Mouse (Mus musculus) midbrain, embryonic 10.5 days (tissue): ENCODE measurements around the gene Siglec1. TPM values are rescaled to one million over a fixed set of nuclear protein-coding genes. Genes with fewer than 3 reads are reported as not detected.

Source experiments
- DNase-seq: peaks from one replicate; pipeline ENCODE4 v3.0.0-alpha.2; 2017; ENCODE audit warnings: low spot score
- H3K27ac ChIP-seq: fragments of 300-500 bp; sonication (generic); replicated peaks from 2 replicates; pipeline ENCODE4 v1.5.1; 2016; ENCODE audit warnings: mild to moderate bottlenecking
- H3K27me3 ChIP-seq: fragments of 300-500 bp; sonication (generic); 2 replicates; pipeline ENCODE4 v1.6.1; 2016; ENCODE audit warnings: low read depth, mild to moderate bottlenecking; ENCODE audit not compliant: poor library complexity, severe bottlenecking
- H3K36me3 ChIP-seq: fragments of 300-500 bp; sonication (generic); 2 replicates; pipeline ENCODE4 v1.6.1; 2016; ENCODE audit warnings: mild to moderate bottlenecking, moderate library complexity
- H3K4me1 ChIP-seq: fragments of 300-500 bp; sonication (generic); 2 replicates; pipeline ENCODE4 v1.6.1; 2016
- H3K4me3 ChIP-seq: fragments of 300-500 bp; sonication (generic); 2 replicates; pipeline ENCODE4 v1.5.1; 2016; ENCODE audit warnings: mild to moderate bottlenecking, moderate library complexity
- H3K9me3 ChIP-seq: fragments of 300-500 bp; sonication (generic); replicated peaks from 2 replicates; pipeline ENCODE4 v1.6.1; 2016; ENCODE audit warnings: mild to moderate bottlenecking
- WGBS: fragments of 180-500 bp; shearing (Covaris S2); methylation state at CpG from one replicate; pipeline ENCODE4 v1.1.7; 2016; 5-methylcytosine and 5-hydroxymethylcytosine counted together
- polyA plus RNA-seq: library from polyadenylated mRNA; unstranded; fragments of >200 nt; fragmentation: Nextera tagmentation; extraction: Ambion mirVana; gene quantifications from 2 replicates; pipeline ENCODE4 v1.2.1, GENCODE M21; 2016

The Siglec1 gene
- polyA plus RNA-seq, 1 experiment from 2014 or later = 0.12 TPM

DNA sequence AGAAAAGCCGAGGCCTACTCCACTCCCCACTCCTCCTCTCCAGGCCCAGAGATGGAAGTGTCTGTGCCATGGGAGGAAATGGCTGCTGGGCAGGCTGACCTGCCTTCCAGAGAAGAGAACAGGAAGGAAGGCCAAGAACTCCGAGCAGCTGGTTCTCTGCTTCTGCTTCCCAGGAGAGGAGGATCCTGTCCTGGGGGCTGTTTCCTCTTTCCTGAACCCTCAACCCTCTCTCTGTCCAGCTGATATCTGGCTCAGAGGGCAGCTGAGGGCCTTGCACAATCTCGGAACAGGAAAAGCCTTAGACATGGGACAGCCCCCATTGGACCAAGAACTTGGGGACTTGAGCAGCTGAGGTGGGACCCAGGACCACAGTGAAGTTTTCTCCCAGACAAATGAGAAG, 4.3 kb upstream of the Siglec1 start:
- 87% methylated on average over 3 of the region's 3 CpGs for WGBS
- DNase-seq = no peak
- H3K27me3 ChIP-seq = no peaks in the 10 kb centered on the region
- no peak overlapping the region for H3K27ac ChIP-seq
- H3K4me3 ChIP-seq = no peak overlapping the region
- H3K9me3 ChIP-seq = no peaks in the 10 kb centered on the region
- peaks cover 2% of the 10 kb centered on the region for H3K4me1 ChIP-seq
- no peaks in the 10 kb centered on the region for H3K36me3 ChIP-seq

- Histone ChIP-seq H3K4me3 (no peak overlapping the region), H3K36me3 (no peaks in the 10 kb centered on the region), H3K4me1 (0 out of 2 replicates have a peak, but pooled peaks cover 4% of the 10 kb centered on the region), H3K27me3 (no peaks in the 10 kb centered on the region), H3K27ac (no peak overlapping the region), H3K9me3 (no peaks in the 10 kb centered on the region)
- 96% methylated on average over 1 of the region's 1 CpGs for WGBS
- no peak for DNase-seq
Observed at GRCm38 (mm10) chr2:131089634-131090033, 3.1 kb upstream of the Siglec1 start.

DNA sequence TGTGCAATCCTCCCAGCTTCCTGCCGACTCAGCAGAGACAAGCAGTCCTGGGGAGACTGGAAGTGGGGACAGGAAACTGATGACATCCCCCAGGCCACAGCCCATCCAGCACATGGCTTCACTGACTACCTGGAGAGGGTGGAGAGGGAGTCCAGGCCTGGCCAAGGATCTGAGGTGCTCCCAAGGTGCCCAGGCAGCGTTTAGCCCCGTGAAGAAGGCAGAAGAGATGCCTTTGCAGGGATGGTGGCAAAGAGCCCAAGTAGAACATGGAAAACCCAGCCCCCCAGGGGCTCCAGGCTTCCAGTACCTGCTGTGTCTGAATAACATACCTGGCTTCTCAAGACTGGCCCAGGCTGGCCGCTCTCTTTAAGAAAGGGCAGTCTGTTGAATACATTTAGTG, 2.0 kb upstream of the Siglec1 start:
- no peaks in the 10 kb centered on the region for H3K27me3 ChIP-seq
- no peaks in the 10 kb centered on the region for H3K9me3 ChIP-seq
- 0 out of 2 replicates have a peak, but pooled peaks cover 4% of the 10 kb centered on the region for H3K4me1 ChIP-seq
- H3K36me3 ChIP-seq = no peaks in the 10 kb centered on the region
- no peak for DNase-seq
- H3K27ac ChIP-seq = no peak overlapping the region
- H3K4me3 ChIP-seq = no peak overlapping the region
- 81% methylated on average over 4 of the region's 4 CpGs for whole genome bisulfite sequencing

GRCm38 (mm10) chr2:131084206-131084605, 2.4 kb downstream of the Siglec1 start:
- DNase-seq = no peak
- Histone ChIP-seq H3K4me3 (no peak overlapping the region), H3K9me3 (no peaks in the 10 kb centered on the region), H3K4me1 (0 out of 2 replicates have a peak, but pooled peaks cover 4% of the 10 kb centered on the region), H3K36me3 (no peaks in the 10 kb centered on the region), H3K27me3 (no peaks in the 10 kb centered on the region), H3K27ac (no peak overlapping the region)
- 87% methylated on average over 4 of the region's 4 CpGs for WGBS

DNA sequence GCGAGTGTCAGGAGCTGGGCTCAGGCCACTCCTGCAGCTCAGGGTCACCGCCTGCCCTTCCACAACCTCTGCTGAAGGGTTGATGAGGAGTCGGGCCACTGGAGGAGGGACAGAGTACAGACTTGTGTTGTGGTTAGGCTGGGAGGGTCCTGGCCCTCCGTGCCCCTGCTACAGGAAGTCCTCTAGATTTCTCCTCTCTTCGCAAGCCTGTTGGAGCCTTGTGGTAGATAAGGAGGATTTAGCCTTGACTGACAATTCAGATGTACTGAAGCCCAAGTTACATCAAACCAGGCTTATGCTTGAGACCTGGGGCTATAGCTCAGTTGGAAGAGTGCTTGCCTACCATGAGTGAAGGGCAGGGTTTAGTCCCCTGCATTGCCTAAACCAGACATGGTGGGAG, 6.1 kb downstream of the Siglec1 start:
- H3K4me3 ChIP-seq = no peak overlapping the region
- 0 out of 2 replicates have a peak, but pooled peaks cover 11% of the 10 kb centered on the region for H3K4me1 ChIP-seq
- H3K27ac ChIP-seq = no peak overlapping the region
- no peak for DNase-seq
- no peaks in the 10 kb centered on the region for H3K27me3 ChIP-seq
- no peaks in the 10 kb centered on the region for H3K9me3 ChIP-seq
- H3K36me3 ChIP-seq = no peaks in the 10 kb centered on the region
- 83% methylated on average over 5 of the region's 5 CpGs for WGBS

GRCm38 (mm10) chr2:131072536-131072935, 14.0 kb downstream of the Siglec1 start:
- no peaks in the 10 kb centered on the region for H3K36me3 ChIP-seq
- no peak overlapping the region for H3K4me3 ChIP-seq
- no peaks in the 10 kb centered on the region for H3K9me3 ChIP-seq
- no peaks in the 10 kb centered on the region for H3K27me3 ChIP-seq
- no peak for DNase-seq
- 88% methylated on average over 10 of the region's 10 CpGs for WGBS
- 0 out of 2 replicates have a peak, but pooled peaks cover 8% of the 10 kb centered on the region for H3K4me1 ChIP-seq
- no peak overlapping the region for H3K27ac ChIP-seq

- DNase-seq = no peak
- Histone ChIP-seq H3K4me1 (peaks cover 12% of the 10 kb centered on the region), H3K27ac (no peak overlapping the region), H3K36me3 (no peaks in the 10 kb centered on the region), H3K9me3 (no peaks in the 10 kb centered on the region), H3K4me3 (no peak overlapping the region), H3K27me3 (peaks cover 39% of the 10 kb centered on the region)
- 80% methylated on average over 6 of the region's 6 CpGs for WGBS
Observed at GRCm38 (mm10) chr2:131067481-131067880, 19.1 kb downstream of the Siglec1 start.

- Histone ChIP-seq H3K36me3 (no peaks in the 10 kb centered on the region), H3K27ac (no peak overlapping the region), H3K27me3 (peaks cover 51% of the 10 kb centered on the region), H3K9me3 (no peaks in the 10 kb centered on the region), H3K4me3 (no peak overlapping the region), H3K4me1 (peaks cover 12% of the 10 kb centered on the region)
- 80% methylated on average over 9 of the region's 9 CpGs for WGBS
- DNase-seq = no peak
Observed at GRCm38 (mm10) chr2:131066342-131066741, 20.2 kb downstream of the Siglec1 start.

- DNase-seq = no peak
- 0 out of 2 replicates have a peak within 1 kb of the TSS, but pooled peaks have one; percentile 23 for H3K27ac ChIP-seq
- H3K27me3 ChIP-seq = peaks cover 63% of the 10 kb centered on the region
- H3K4me3 ChIP-seq = peak within 1 kb of the TSS; percentile 44
- H3K4me1 ChIP-seq = peaks cover 16% of the 10 kb centered on the region
- no peaks in the 10 kb centered on the region for H3K36me3 ChIP-seq
- H3K9me3 ChIP-seq = no peaks in the 10 kb centered on the region
- WGBS = 4% methylated on average over 24 of the region's 27 CpGs
Observed at GRCm38 (mm10) chr2:131063404-131063864, 23.1 kb downstream of the Siglec1 start, which contains the start of gene Adam33. Gene Adam33, minus strand, starts transcription at chr2:131063814.

DNA sequence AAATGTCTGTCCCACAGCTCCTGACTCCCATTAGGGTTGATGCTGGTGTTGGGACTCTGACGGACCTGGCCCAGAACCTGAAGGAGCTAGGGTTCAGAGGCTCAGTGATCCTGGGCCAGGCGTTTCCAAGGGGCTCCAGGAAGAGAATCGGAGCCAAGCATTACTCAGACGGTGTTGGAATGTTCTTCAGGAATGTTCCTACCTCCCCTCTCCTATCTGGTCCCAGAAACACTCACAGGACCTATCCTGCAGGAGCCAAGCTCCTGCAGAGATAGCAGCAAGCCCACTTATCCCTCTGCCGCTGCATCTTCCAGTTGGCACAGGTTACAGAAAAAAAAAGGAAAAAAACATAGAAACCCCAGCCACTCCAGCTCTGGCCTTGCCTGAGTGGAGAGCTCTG, 25.0 kb downstream of the Siglec1 start:
- 71% methylated on average over 5 of the region's 5 CpGs for WGBS
- no peaks in the 10 kb centered on the region for H3K9me3 ChIP-seq
- peaks cover 76% of the 10 kb centered on the region for H3K27me3 ChIP-seq
- DNase-seq = no peak
- H3K36me3 ChIP-seq = no peaks in the 10 kb centered on the region
- no peak overlapping the region for H3K4me3 ChIP-seq
- no peak overlapping the region for H3K27ac ChIP-seq
- peaks cover 18% of the 10 kb centered on the region for H3K4me1 ChIP-seq

DNA sequence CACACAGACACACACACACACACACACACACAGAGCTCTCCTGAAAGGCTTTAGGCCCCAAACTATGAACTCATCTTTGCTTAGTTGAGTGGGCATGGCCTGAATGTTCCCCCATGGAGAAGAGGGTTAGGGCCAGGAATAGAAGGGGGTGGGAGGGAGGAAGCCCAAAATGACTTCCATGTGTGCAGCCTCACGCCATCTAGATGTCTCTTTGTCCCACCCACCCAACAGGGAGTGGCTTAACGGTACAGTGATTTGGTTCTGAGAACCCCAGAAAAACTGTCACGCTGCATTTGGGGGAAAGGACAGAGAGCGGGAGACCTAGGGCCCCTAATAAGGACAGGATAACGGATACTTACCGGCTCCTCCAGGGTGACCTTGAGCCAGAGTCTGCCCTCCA, 25.8 kb downstream of the Siglec1 start:
- no peaks in the 10 kb centered on the region for H3K9me3 ChIP-seq
- H3K27me3 ChIP-seq = peaks cover 77% of the 10 kb centered on the region
- no peak overlapping the region for H3K4me3 ChIP-seq
- no peak overlapping the region for H3K27ac ChIP-seq
- no peaks in the 10 kb centered on the region for H3K36me3 ChIP-seq
- H3K4me1 ChIP-seq = peaks cover 26% of the 10 kb centered on the region
- 60% methylated on average over 6 of the region's 6 CpGs for WGBS
- no peak for DNase-seq

DNA sequence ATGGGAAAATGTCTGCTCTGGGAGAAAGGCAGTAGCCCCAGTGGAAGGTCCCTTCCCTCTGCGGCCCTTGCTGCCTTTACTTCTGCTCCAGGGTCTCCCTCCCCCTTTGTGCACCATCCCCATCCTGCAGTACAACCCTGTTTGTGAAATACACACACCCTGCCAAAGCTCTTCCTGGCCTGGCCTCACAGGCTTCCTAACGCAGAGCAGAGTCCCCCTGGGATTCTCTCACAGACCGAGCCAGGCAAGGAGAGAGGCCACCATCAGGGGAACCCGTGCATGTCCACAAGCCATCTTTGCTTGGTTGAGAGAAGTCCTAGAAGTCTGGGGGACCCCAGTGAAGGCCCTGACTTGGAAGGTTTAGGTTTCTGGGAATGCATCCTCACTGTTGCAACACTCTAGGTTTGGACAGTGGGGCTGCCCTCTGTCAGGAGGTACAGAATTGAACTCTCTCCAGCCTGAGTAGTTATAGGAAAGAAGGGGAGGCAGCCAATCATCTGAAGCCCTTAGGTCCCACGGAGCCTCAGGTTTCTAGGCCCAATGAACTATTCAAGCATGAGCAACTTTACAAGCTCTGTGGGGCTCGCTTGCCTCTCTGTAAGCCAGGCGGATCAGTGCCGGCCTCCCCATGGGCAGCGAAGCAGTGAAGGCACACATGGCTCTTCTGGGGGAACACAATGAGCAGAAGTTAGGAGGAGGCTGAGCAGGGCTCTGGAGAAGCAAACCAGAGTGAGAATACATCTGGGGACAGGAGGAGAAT, 26.6 kb downstream of the Siglec1 start:
- WGBS = 57% methylated on average over 9 of the region's 9 CpGs
- Histone ChIP-seq H3K36me3 (no peaks in the 10 kb centered on the region), H3K9me3 (no peaks in the 10 kb centered on the region), H3K4me3 (no peak overlapping the region), H3K4me1 (peaks cover 34% of the 10 kb centered on the region), H3K27me3 (peaks cover 78% of the 10 kb centered on the region), H3K27ac (no peak overlapping the region)
- DNase-seq = no peak

- DNase-seq = no peak
Observed at GRCm38 (mm10) chr2:131059377-131059776, 27.2 kb downstream of the Siglec1 start.

More at GRCm38 (mm10) chr2:131059377-131059776, 27.2 kb downstream of the Siglec1 start:
- peaks cover 40% of the 10 kb centered on the region for H3K4me1 ChIP-seq
- no peaks in the 10 kb centered on the region for H3K36me3 ChIP-seq
- no peaks in the 10 kb centered on the region for H3K9me3 ChIP-seq
- WGBS = 81% methylated on average over 1 of the region's 1 CpGs
- H3K4me3 ChIP-seq = no peak overlapping the region
- peaks cover 78% of the 10 kb centered on the region for H3K27me3 ChIP-seq
- H3K27ac ChIP-seq = no peak overlapping the region
